Mouse (Mus musculus): ENCODE data around the gene Bckdhb.

- no peak for TF ChIP-seq CTCF (conservative IDR thresholded peaks at IDR 0.05; ENCODE audit: low read length)
- no peak for TF ChIP-seq NANOG (IDR thresholded peaks at IDR 0.05; ENCODE audit: borderline replicate concordance, low read length)
Observed at GRCm38 (mm10) chr9:84040376-84040775, 115.4 kb downstream of the Bckdhb start.
